Mouse (Mus musculus) c-Kit-negative CD71-positive TER-119-positive erythroid progenitor cells, embryonic 14.5 days (primary cell): ENCODE results near the gene Rbpj.

Experiments
- DNase-seq: peaks from one replicate; pipeline ENCODE4 v3.0.0-alpha.2; 2013; ENCODE audit warnings: low read depth, low spot score

The Rbpj gene

GRCm38 (mm10) chr5:53509927-53510326 lies 44.0 kb downstream of the Rbpj start:
- no peak for DNase-seq

- DNase-seq = no peak
Measured at GRCm38 (mm10) chr5:53511426-53511825, 45.5 kb downstream of the Rbpj start.

GRCm38 (mm10) chr5:53514959-53515612 lies 49.1 kb downstream of the Rbpj start:
- no peak for DNase-seq

GRCm38 (mm10) chr5:53516482-53516881 lies 50.5 kb downstream of the Rbpj start:
- DNase-seq = no peak

- no peak for DNase-seq
Measured at GRCm38 (mm10) chr5:53517802-53518201, 51.9 kb downstream of the Rbpj start.

GRCm38 (mm10) chr5:53519131-53519530 lies 53.2 kb downstream of the Rbpj start:
- DNase-seq = no peak

GRCm38 (mm10) chr5:53519998-53520577 lies 54.1 kb downstream of the Rbpj start:
- no peak for DNase-seq

- DNase-seq = no peak
Measured at GRCm38 (mm10) chr5:53523046-53523445, 57.1 kb downstream of the Rbpj start.

- DNase-seq = no peak
Measured at GRCm38 (mm10) chr5:53524162-53524561, 58.2 kb downstream of the Rbpj start.

GRCm38 (mm10) chr5:53524831-53525230 lies 58.9 kb downstream of the Rbpj start:
- DNase-seq = no peak

- DNase-seq = no peak
Measured at GRCm38 (mm10) chr5:53525305-53526069, 59.5 kb downstream of the Rbpj start.

- no peak for DNase-seq
Measured at GRCm38 (mm10) chr5:53526070-53526430, 60.1 kb downstream of the Rbpj start.

- no peak for DNase-seq
Measured at GRCm38 (mm10) chr5:53529846-53530245, 63.9 kb downstream of the Rbpj start.

- DNase-seq = no peak
Measured at GRCm38 (mm10) chr5:53535096-53535495, 69.1 kb downstream of the Rbpj start.

- DNase-seq = no peak
Measured at GRCm38 (mm10) chr5:53536635-53537554, 70.9 kb downstream of the Rbpj start.

GRCm38 (mm10) chr5:53539860-53540633 lies 74.1 kb downstream of the Rbpj start:
- no peak for DNase-seq

- DNase-seq = no peak
Measured at GRCm38 (mm10) chr5:53542073-53542472, 76.1 kb downstream of the Rbpj start.

GRCm38 (mm10) chr5:53543399-53543798 lies 77.4 kb downstream of the Rbpj start:
- no peak for DNase-seq

- no peak for DNase-seq
Measured at GRCm38 (mm10) chr5:53543945-53544344, 78.0 kb downstream of the Rbpj start.

GRCm38 (mm10) chr5:53546440-53546839 lies 80.5 kb downstream of the Rbpj start:
- DNase-seq = no peak

GRCm38 (mm10) chr5:53546979-53547472 lies 81.1 kb downstream of the Rbpj start:
- no peak for DNase-seq
